Mouse (Mus musculus) limb, embryonic 12.5 days (tissue): ENCODE measurements around the gene Clec2i. TPM values are rescaled to one million over a fixed set of nuclear protein-coding genes. Genes with fewer than 3 reads are reported as not detected.

Source experiments
- ATAC-seq: fragments of 200-750 bp; cut with Nextera tagmentation; 2 replicates; pipeline ENCODE4 v1.8.0; 2017; ENCODE audit warnings: low read depth, moderate TSS enrichment; ENCODE audit not compliant: insufficient number of reproducible peaks, insufficient read depth, low FRiP score, low TSS enrichment
- H3K27ac ChIP-seq: fragments of 300-500 bp; sonication (generic); 2 replicates; pipeline ENCODE4 v1.5.1; 2016; ENCODE audit warnings: mild to moderate bottlenecking, moderate library complexity
- H3K27me3 ChIP-seq: fragments of 300-500 bp; sonication (generic); 2 replicates; pipeline ENCODE4 v1.6.1; 2016; ENCODE audit warnings: mild to moderate bottlenecking, moderate library complexity
- H3K36me3 ChIP-seq: fragments of 300-500 bp; sonication (generic); 2 replicates; pipeline ENCODE4 v1.6.1; 2016; ENCODE audit warnings: mild to moderate bottlenecking, moderate library complexity
- H3K4me1 ChIP-seq: fragments of 300-500 bp; sonication (generic); replicated peaks from 2 replicates; pipeline ENCODE4 v1.6.1; 2016
- H3K4me2 ChIP-seq: fragments of 300-500 bp; sonication (generic); 2 replicates; pipeline ENCODE4 v1.6.1; 2016; ENCODE audit warnings: mild to moderate bottlenecking, moderate library complexity
- H3K4me3 ChIP-seq: fragments of 300-500 bp; sonication (generic); replicated peaks from 2 replicates; pipeline ENCODE4 v1.5.1; 2016; ENCODE audit warnings: mild to moderate bottlenecking
- H3K9ac ChIP-seq: fragments of 300-500 bp; sonication (generic); replicated peaks from 2 replicates; pipeline ENCODE4 v1.6.1; 2016; ENCODE audit warnings: mild to moderate bottlenecking, moderate library complexity
- H3K9me3 ChIP-seq: fragments of 300-500 bp; sonication (generic); 2 replicates; pipeline ENCODE4 v1.6.1; 2016; ENCODE audit warnings: mild to moderate bottlenecking, moderate library complexity
- WGBS: fragments of 180-500 bp; shearing (Covaris S2); methylation state at CpG from one replicate; pipeline ENCODE4 v1.1.7; 2016; 5-methylcytosine and 5-hydroxymethylcytosine counted together
- polyA plus RNA-seq: library from polyadenylated mRNA; unstranded; fragments of >200 nt; fragmentation: Nextera tagmentation; extraction: Ambion mirVana; gene quantifications from 2 replicates; pipeline ENCODE4 v1.2.1, GENCODE M21; 2016

Gene Clec2i
- polyA plus RNA-seq, 1 experiment from 2014 or later, result not detected

GRCm38 (mm10) chr6:128844586-128845080 is 42.8 kb upstream of the Clec2i start:
- Histone ChIP-seq H3K36me3 (no peaks in the 10 kb centered on the region), H3K9ac (no peak overlapping the region), H3K27me3 (no peaks in the 10 kb centered on the region), H3K4me2 (peak overlapping the region; percentile 62; the same call in 1 of the 2 replicates), H3K9me3 (no peaks in the 10 kb centered on the region), H3K4me3 (0 out of 2 replicates have a peak overlapping the region, but pooled peaks have one; percentile 75), H3K4me1 (peaks cover 16% of the 10 kb centered on the region), H3K27ac (peak overlapping the region; percentile 91; the same call in 1 of the 2 replicates)
- WGBS, result 88% methylated on average over 5 of the region's 5 CpGs
- no peak for ATAC-seq

GRCm38 (mm10) chr6:128845319-128845979 is 41.9 kb upstream of the Clec2i start:
- H3K27ac ChIP-seq, result no peak overlapping the region
- ATAC-seq, result no peak
- H3K9ac ChIP-seq, result no peak overlapping the region
- H3K4me1 ChIP-seq, result peaks cover 13% of the 10 kb centered on the region
- no peak overlapping the region for H3K4me3 ChIP-seq
- H3K27me3 ChIP-seq, result no peaks in the 10 kb centered on the region
- no peaks in the 10 kb centered on the region for H3K9me3 ChIP-seq
- peak overlapping the region; percentile 4; the same call in 1 of the 2 replicates for H3K4me2 ChIP-seq
- H3K36me3 ChIP-seq, result no peaks in the 10 kb centered on the region
- WGBS, result 34% methylated on average over 7 of the region's 7 CpGs

GRCm38 (mm10) chr6:128845998-128846542 is 41.3 kb upstream of the Clec2i start:
- Histone ChIP-seq H3K36me3 (no peaks in the 10 kb centered on the region), H3K4me2 (no peak overlapping the region), H3K27ac (no peak overlapping the region), H3K27me3 (no peaks in the 10 kb centered on the region), H3K4me1 (peaks cover 13% of the 10 kb centered on the region), H3K9ac (no peak overlapping the region), H3K4me3 (no peak overlapping the region), H3K9me3 (no peaks in the 10 kb centered on the region)
- whole genome bisulfite sequencing, result 73% methylated on average over 7 of the region's 9 CpGs
- no peak for ATAC-seq

GRCm38 (mm10) chr6:128847401-128847800 is 40.0 kb upstream of the Clec2i start:
- no peak overlapping the region for H3K9ac ChIP-seq
- H3K4me3 ChIP-seq, result no peak overlapping the region
- no peaks in the 10 kb centered on the region for H3K9me3 ChIP-seq
- no peak overlapping the region for H3K27ac ChIP-seq
- no peak for ATAC-seq
- H3K4me2 ChIP-seq, result no peak overlapping the region
- no peaks in the 10 kb centered on the region for H3K27me3 ChIP-seq
- WGBS, result 90% methylated on average over 4 of the region's 4 CpGs
- no peaks in the 10 kb centered on the region for H3K36me3 ChIP-seq
- H3K4me1 ChIP-seq, result peaks cover 6% of the 10 kb centered on the region

GRCm38 (mm10) chr6:128849902-128850301 is 37.5 kb upstream of the Clec2i start:
- Histone ChIP-seq H3K36me3 (no peaks in the 10 kb centered on the region), H3K9me3 (no peaks in the 10 kb centered on the region), H3K27me3 (no peaks in the 10 kb centered on the region), H3K4me3 (no peak overlapping the region), H3K4me2 (no peak overlapping the region), H3K9ac (no peak overlapping the region), H3K27ac (no peak overlapping the region), H3K4me1 (no peaks in the 10 kb centered on the region; the same call in 1 of the 2 replicates)
- WGBS, result 54% methylated on average over 2 of the region's 2 CpGs
- ATAC-seq, result no peak

GRCm38 (mm10) chr6:128850671-128851070 is 36.7 kb upstream of the Clec2i start:
- WGBS, result 79% methylated on average over 2 of the region's 2 CpGs
- Histone ChIP-seq H3K27ac (no peak overlapping the region), H3K4me2 (no peak overlapping the region), H3K4me1 (no peaks in the 10 kb centered on the region), H3K9me3 (no peaks in the 10 kb centered on the region), H3K9ac (no peak overlapping the region), H3K36me3 (no peaks in the 10 kb centered on the region), H3K4me3 (no peak overlapping the region), H3K27me3 (no peaks in the 10 kb centered on the region)
- no peak for ATAC-seq

- Histone ChIP-seq H3K4me1 (no peaks in the 10 kb centered on the region), H3K27ac (no peak overlapping the region), H3K27me3 (no peaks in the 10 kb centered on the region), H3K9me3 (no peaks in the 10 kb centered on the region), H3K4me3 (no peak overlapping the region), H3K9ac (no peak overlapping the region), H3K36me3 (no peaks in the 10 kb centered on the region), H3K4me2 (no peak overlapping the region)
- 81% methylated on average over 2 of the region's 2 CpGs for WGBS
- ATAC-seq, result no peak
Observed at GRCm38 (mm10) chr6:128851151-128851550, 36.2 kb upstream of the Clec2i start.

GRCm38 (mm10) chr6:128852766-128853165 is 34.6 kb upstream of the Clec2i start:
- no peak overlapping the region for H3K4me2 ChIP-seq
- no peaks in the 10 kb centered on the region for H3K9me3 ChIP-seq
- no peak overlapping the region for H3K9ac ChIP-seq
- no peak overlapping the region for H3K4me3 ChIP-seq
- H3K27ac ChIP-seq, result no peak overlapping the region
- H3K4me1 ChIP-seq, result no peaks in the 10 kb centered on the region
- 94% methylated on average over 3 of the region's 3 CpGs for WGBS
- H3K36me3 ChIP-seq, result no peaks in the 10 kb centered on the region
- no peak for ATAC-seq
- H3K27me3 ChIP-seq, result no peaks in the 10 kb centered on the region

GRCm38 (mm10) chr6:128854024-128854820 is 33.2 kb upstream of the Clec2i start:
- Histone ChIP-seq H3K9me3 (no peaks in the 10 kb centered on the region), H3K4me3 (no peak overlapping the region), H3K9ac (no peak overlapping the region), H3K27ac (no peak overlapping the region), H3K36me3 (no peaks in the 10 kb centered on the region), H3K4me1 (no peaks in the 10 kb centered on the region), H3K27me3 (no peaks in the 10 kb centered on the region), H3K4me2 (peak overlapping the region; percentile 26; the same call in 1 of the 2 replicates)
- 47% methylated on average over 12 of the region's 12 CpGs for WGBS
- ATAC-seq, result peak; percentile 82

GRCm38 (mm10) chr6:128854895-128855294 is 32.5 kb upstream of the Clec2i start:
- no peak overlapping the region for H3K9ac ChIP-seq

GRCm38 (mm10) chr6:128855477-128855876 is 31.9 kb upstream of the Clec2i start:
- no peak overlapping the region for H3K4me2 ChIP-seq
- no peaks in the 10 kb centered on the region for H3K36me3 ChIP-seq
- H3K27ac ChIP-seq, result no peak overlapping the region
- WGBS, result 63% methylated on average over 1 of the region's 1 CpGs
- no peaks in the 10 kb centered on the region for H3K27me3 ChIP-seq
- no peak overlapping the region for H3K4me3 ChIP-seq
- H3K9ac ChIP-seq, result no peak overlapping the region
- no peaks in the 10 kb centered on the region for H3K9me3 ChIP-seq
- no peaks in the 10 kb centered on the region for H3K4me1 ChIP-seq
- no peak for ATAC-seq

More at GRCm38 (mm10) chr6:128854895-128855294, 32.5 kb upstream of the Clec2i start:
- Histone ChIP-seq H3K36me3 (no peaks in the 10 kb centered on the region), H3K4me1 (no peaks in the 10 kb centered on the region), H3K4me2 (no peak overlapping the region), H3K4me3 (no peak overlapping the region), H3K27me3 (no peaks in the 10 kb centered on the region), H3K9me3 (no peaks in the 10 kb centered on the region), H3K27ac (no peak overlapping the region)
- ATAC-seq, result no peak
- WGBS, result 91% methylated on average over 3 of the region's 3 CpGs
